Comparison of ENCODE assay signal across 23 mouse cellular contexts in genomic region chr3:89103291-89103595, GRCm38 (mm10). TPM values are rescaled to one million over a fixed set of nuclear protein-coding genes. Genes with fewer than 3 reads are reported as not detected.
DNase-seq lines count a peak whose midpoint lies in the region; ATAC-seq lines count a peak whose summit lies in the region.
"Had no signal": no experiment of that assay in that cellular context is flagged by ENCODE, and none has a peak within 500 bp of the region (broad histone marks: within the 10 kb centered on the region; RNA-seq: fewer than 3 reads in every experiment).

No protein-coding gene starts in this region.

- H3K4me1 ChIP-seq in megakaryocyte, embryonic 14.5 days, result peaks cover 80% of the 10 kb centered on the region
- H3K4me1 ChIP-seq in liver, embryonic 12.5 days, result peaks cover 49% of the 10 kb centered on the region
- H3K4me1 ChIP-seq in stomach, embryonic 16.5 days (ENCODE audit: control insufficient read depth, insufficient read depth, low read length), result peaks cover 21% of the 10 kb centered on the region

- H3K4me2 ChIP-seq in liver, embryonic 12.5 days, result no peak overlapping the region; the same call in 1 of the 2 replicates
- no peak overlapping the region for H3K4me2 ChIP-seq in stomach, embryonic 16.5 days (ENCODE audit: low read depth, low read length)

- peak; percentile 44 for DNase-seq in heart, adult 11 months
- no peak for DNase-seq in heart, adult 9 months (ENCODE audit: low spot score in 2 of 2)
- no peak for DNase-seq in gastrocnemius, postnatal 14 days
- no peak for DNase-seq in layer of hippocampus, postnatal 25 days (ENCODE audit: extremely low spot score in 1 of 2, low spot score in 1 of 2)
- DNase-seq: adrenal gland, adult 2 months; cerebellum, postnatal 10 days; embryo, embryonic 11 days; forebrain, postnatal 0 days; gastrocnemius, postnatal 10 days; heart, postnatal 4 days; lung, adult 18-20 months; lung, postnatal 36 days; midbrain, embryonic 14.5 days; right cerebral cortex, adult 18-20 months; spleen, adult 18-20 months had no signal

- H3K9ac ChIP-seq in liver, embryonic 12.5 days, result no peak overlapping the region
- H3K9ac ChIP-seq in stomach, embryonic 16.5 days (ENCODE audit: low read length), result no peak overlapping the region
- H3K9ac ChIP-seq: forebrain, postnatal 0 days; heart, embryonic 13.5 days had no signal

- H3K9me3 ChIP-seq in megakaryocyte, embryonic 14.5 days, result no peaks in the 10 kb centered on the region
- no peaks in the 10 kb centered on the region for H3K9me3 ChIP-seq in liver, embryonic 12.5 days (replicated peaks)
- no peaks in the 10 kb centered on the region for H3K9me3 ChIP-seq in stomach, embryonic 16.5 days (replicated peaks; ENCODE audit: control insufficient read depth, low read length)
- H3K9me3 ChIP-seq: heart, embryonic 13.5 days had no signal

- peak overlapping the region; percentile 81 for H3K27ac ChIP-seq in liver, embryonic 12.5 days
- H3K27ac ChIP-seq in stomach, embryonic 16.5 days (ENCODE audit: low read length), result peak overlapping the region; percentile 85
- H3K27ac ChIP-seq: heart, embryonic 13.5 days had no signal

- no peak for ATAC-seq in megakaryocyte, adult 5-6 weeks (ENCODE audit: poor library complexity, severe bottlenecking)
- no peak for ATAC-seq in liver, embryonic 12.5 days
- ATAC-seq in stomach, embryonic 16.5 days (ENCODE audit: insufficient read depth, low FRiP score), result no peak
- ATAC-seq: forebrain, postnatal 0 days had no signal

- peak overlapping the region; percentile 59 for H3K4me3 ChIP-seq in megakaryocyte, embryonic 14.5 days (replicated peaks)
- no peak overlapping the region for H3K4me3 ChIP-seq in liver, embryonic 12.5 days
- no peak overlapping the region for H3K4me3 ChIP-seq in stomach, embryonic 16.5 days (replicated peaks; ENCODE audit: low read length)
- H3K4me3 ChIP-seq: heart, embryonic 13.5 days had no signal

- 53% methylated on average over 4 of the region's 4 CpGs for WGBS in liver, embryonic 12.5 days (ENCODE audit: insufficient replicate concordance)
- 43% methylated on average over 4 of the region's 4 CpGs for WGBS in stomach, embryonic 16.5 days

- intact Hi-C loops in gastrocnemius, postnatal 14 days (cut with DNase I; ENCODE audit: low total_unique reads), result no loop called here

- H3K27me3 ChIP-seq in megakaryocyte, embryonic 14.5 days (replicated peaks), result no peaks in the 10 kb centered on the region
- H3K27me3 ChIP-seq in liver, embryonic 12.5 days (replicated peaks), result no peaks in the 10 kb centered on the region
- no peaks in the 10 kb centered on the region for H3K27me3 ChIP-seq in stomach, embryonic 16.5 days (ENCODE audit: control insufficient read depth, insufficient read depth, low read length)
- H3K27me3 ChIP-seq: heart, embryonic 13.5 days had no signal

- H3K36me3 ChIP-seq in megakaryocyte, embryonic 14.5 days (replicated peaks; ENCODE audit: low read length), result peaks cover 25% of the 10 kb centered on the region
- H3K36me3 ChIP-seq in liver, embryonic 12.5 days, result peaks cover 22% of the 10 kb centered on the region
- peaks cover 2% of the 10 kb centered on the region; the same call in 1 of the 2 replicates for H3K36me3 ChIP-seq in stomach, embryonic 16.5 days (ENCODE audit: control insufficient read depth, insufficient read depth, low read length)

RNA-seq across cellular contexts. Expression of gene Fdps, which starts 1.5 kb away (rescaled TPM):
- 48.9 and 51.3 TPM in 2 replicates for polyA plus RNA-seq in megakaryocyte, embryonic 14.5 days (2012; ENCODE audit: insufficient read depth, low replicate concordance)
- total RNA-seq in megakaryocyte, adult 5-6 weeks (2015), result 57.3 and 64.0 TPM in 2 replicates
- total RNA-seq in megakaryocyte, adult 5-6 weeks (2017), result 132 and 150 TPM in 2 replicates
- polyA plus RNA-seq in liver, embryonic 12.5 days (2016; fragmentation: Nextera tagmentation; extraction: Ambion mirVana), result 284 and 291 TPM in 2 replicates
- 340 and 368 TPM in 2 replicates for polyA plus RNA-seq in stomach, embryonic 16.5 days (2015; fragmentation: Nextera tagmentation; extraction: Ambion mirVana)
- 10 to 100 TPM; 24.7 to 30.7 TPM for total RNA-seq in gastrocnemius, postnatal 14 days (2021)
- 10 to 100 TPM; 86.4 to 99.0 TPM for total RNA-seq in layer of hippocampus, postnatal 25 days (2021)

RNA-seq across cellular contexts. Expression of gene Gm43738, which starts 2.3 kb away (rescaled TPM):
- 14.8 and 27.6 TPM in 2 replicates for polyA plus RNA-seq in megakaryocyte, embryonic 14.5 days (2012; ENCODE audit: insufficient read depth, low replicate concordance)
- not detected in 2 replicates for total RNA-seq in megakaryocyte, adult 5-6 weeks (2015)
- total RNA-seq in megakaryocyte, adult 5-6 weeks (2017), result not detected in 2 replicates
- polyA plus RNA-seq in liver, embryonic 12.5 days (2016; fragmentation: Nextera tagmentation; extraction: Ambion mirVana), result 0.06 TPM in 1 of 2 replicates, not detected in the other
- polyA plus RNA-seq in stomach, embryonic 16.5 days (2015; fragmentation: Nextera tagmentation; extraction: Ambion mirVana), result not detected in 2 replicates
- total RNA-seq in gastrocnemius, postnatal 14 days (2021), result not detected
- not detected for total RNA-seq in layer of hippocampus, postnatal 25 days (2021)
- total RNA-seq: adrenal gland, adult 2 months; forebrain, postnatal 0 days; gastrocnemius, postnatal 10 days; heart, postnatal 4 days; left cerebral cortex, postnatal 14 days had no signal
- polyA plus RNA-seq: adrenal gland, adult 2 months; erythroblast, embryonic 14.5 days; forebrain, postnatal 0 days; heart, embryonic 13.5 days; midbrain, embryonic 14.5 days; testis, adult 2 months had no signal

RNA-seq across cellular contexts. Expression of gene Rusc1, which starts 10.1 kb away (rescaled TPM):
- polyA plus RNA-seq in megakaryocyte, embryonic 14.5 days (2012; ENCODE audit: insufficient read depth, low replicate concordance), result 10.9 and 15.1 TPM in 2 replicates
- 11.6 and 13.7 TPM in 2 replicates for total RNA-seq in megakaryocyte, adult 5-6 weeks (2015)
- total RNA-seq in megakaryocyte, adult 5-6 weeks (2017), result 11.3 and 11.8 TPM in 2 replicates
- polyA plus RNA-seq in liver, embryonic 12.5 days (2016; fragmentation: Nextera tagmentation; extraction: Ambion mirVana), result 7.7 and 8.8 TPM in 2 replicates
- 19.2 and 22.8 TPM in 2 replicates for polyA plus RNA-seq in stomach, embryonic 16.5 days (2015; fragmentation: Nextera tagmentation; extraction: Ambion mirVana)
- total RNA-seq in gastrocnemius, postnatal 14 days (2021), result 10 to 100 TPM; 10.3 TPM
- total RNA-seq in layer of hippocampus, postnatal 25 days (2021), result 100 to 1,000 TPM; 132 to 145 TPM

RNA-seq across cellular contexts. Expression of gene Pklr, which starts 32.7 kb away (rescaled TPM):
- 0.26 TPM in 1 of 2 replicates, not detected in the other for polyA plus RNA-seq in megakaryocyte, embryonic 14.5 days (2012; ENCODE audit: insufficient read depth, low replicate concordance)
- total RNA-seq in megakaryocyte, adult 5-6 weeks (2015), result 1.2 and 4.0 TPM in 2 replicates
- total RNA-seq in megakaryocyte, adult 5-6 weeks (2017), result 1.4 and 8.0 TPM in 2 replicates
- polyA plus RNA-seq in liver, embryonic 12.5 days (2016; fragmentation: Nextera tagmentation; extraction: Ambion mirVana), result 162 and 171 TPM in 2 replicates
- 14.3 and 22.0 TPM in 2 replicates for polyA plus RNA-seq in stomach, embryonic 16.5 days (2015; fragmentation: Nextera tagmentation; extraction: Ambion mirVana)
- total RNA-seq in gastrocnemius, postnatal 14 days (2021), result not detected
- not detected for total RNA-seq in layer of hippocampus, postnatal 25 days (2021)
- total RNA-seq: heart, postnatal 4 days; left cerebral cortex, postnatal 14 days had no signal
- polyA plus RNA-seq: testis, adult 2 months had no signal

RNA-seq across cellular contexts. Expression of gene Hcn3, which starts 56.8 kb away (rescaled TPM):
- 0.36 and 0.68 TPM in 2 replicates for polyA plus RNA-seq in megakaryocyte, embryonic 14.5 days (2012; ENCODE audit: insufficient read depth, low replicate concordance)
- not detected in 2 replicates for total RNA-seq in megakaryocyte, adult 5-6 weeks (2015)
- not detected in 2 replicates for total RNA-seq in megakaryocyte, adult 5-6 weeks (2017)
- polyA plus RNA-seq in liver, embryonic 12.5 days (2016; fragmentation: Nextera tagmentation; extraction: Ambion mirVana), result 0.81 and 0.86 TPM in 2 replicates
- 1.7 and 1.8 TPM in 2 replicates for polyA plus RNA-seq in stomach, embryonic 16.5 days (2015; fragmentation: Nextera tagmentation; extraction: Ambion mirVana)
- under 1 TPM; 0.41 to 0.42 TPM for total RNA-seq in gastrocnemius, postnatal 14 days (2021)
- total RNA-seq in layer of hippocampus, postnatal 25 days (2021), result 10 to 100 TPM; 10.7 to 16.7 TPM

Comparison
In these comparisons a context has a peak if more than half of its experiments do, and no peak if none do; other contexts are left out.
1. RNA of gene Rusc1, which starts 10.1 kb away (total RNA-seq): 132 to 145 TPM in layer of hippocampus, postnatal 25 days; 11.3 to 13.7 TPM in megakaryocyte, adult 5-6 weeks and 10.3 TPM in gastrocnemius, postnatal 14 days; every median in the first group is over 4 times any median in the second.